Mouse (Mus musculus) kidney, adult 2 months (tissue): Measurements from ENCODE around the gene Gm1043. TPM values are rescaled to one million over a fixed set of nuclear protein-coding genes. Genes with fewer than 3 reads are reported as not detected.

Experiments used
- DNase-seq: peaks from one replicate; pipeline ENCODE4 v3.0.0; 2021
- H3K27ac ChIP-seq: fragments of 200-500 bp; 2 replicates; pipeline ENCODE4 v1.5.1; 2012; ENCODE audit warnings: low read depth, low read length, control low read depth, inconsistent platforms; ENCODE audit not compliant: insufficient read depth
- H3K27me3 ChIP-seq: fragments of 200-500 bp; replicated peaks from 2 replicates; pipeline ENCODE4 v1.6.1; 2012; ENCODE audit warnings: mild to moderate bottlenecking, moderate library complexity, low read length, inconsistent platforms; ENCODE audit not compliant: control insufficient read depth, insufficient read depth
- H3K36me3 ChIP-seq: fragments of 200-500 bp; 2 replicates; pipeline ENCODE4 v1.6.1; 2012; ENCODE audit warnings: mild to moderate bottlenecking, moderate library complexity, low read length, inconsistent platforms; ENCODE audit not compliant: control insufficient read depth, insufficient read depth
- H3K4me1 ChIP-seq: fragments of 200-500 bp; 2 replicates; pipeline ENCODE4 v1.6.1; 2011; ENCODE audit warnings: low read length; ENCODE audit not compliant: control insufficient read depth, insufficient read depth
- H3K4me3 ChIP-seq: fragments of 200-500 bp; 2 replicates; pipeline ENCODE4 v1.5.1; 2011; ENCODE audit warnings: mild to moderate bottlenecking, low read depth, low read length, control low read depth; ENCODE audit not compliant: insufficient read depth
- CTCF ChIP-seq: fragments of 200-500 bp; conservative IDR thresholded peaks from 2 replicates; pipeline ENCODE4 v1.5.1; 2011; ENCODE audit warnings: low read depth, mild to moderate bottlenecking, control low read depth, low read length, moderate library complexity, mixed read lengths; ENCODE audit not compliant: insufficient read depth, insufficient read length
- POLR2A ChIP-seq: fragments of 200-500 bp; IDR thresholded peaks from one replicate; pipeline ENCODE4 v1.6.1; 2011; ENCODE audit warnings: low read depth, low read length, control low read depth
- WGBS: fragments of 180-500 bp; shearing (Covaris S2); methylation state at CpG from one replicate; pipeline ENCODE4 v1.1.7; 2018; 5-methylcytosine and 5-hydroxymethylcytosine counted together
- polyA plus RNA-seq: library from polyadenylated mRNA; depleted of rRNA; stranded (reverse); fragments of >200 nt; gene quantifications from 2 replicates; pipeline ENCODE4 v1.2.3, GENCODE M21; 2012

Gm1043 gene
- polyA plus RNA-seq, 1 experiment: 0.08 TPM

- H3K4me3 ChIP-seq: no peak overlapping the region
- DNase-seq: no peak
- WGBS: 24% methylated on average over 6 of the region's 6 CpGs
- TF ChIP-seq CTCF (no peak), POLR2A (no peak)
- no peaks in the 10 kb centered on the region for H3K36me3 ChIP-seq
- no peak overlapping the region for H3K27ac ChIP-seq
- H3K27me3 ChIP-seq: no peaks in the 10 kb centered on the region
- H3K4me1 ChIP-seq: no peaks in the 10 kb centered on the region
Observed at GRCm38 (mm10) chr5:37227956-37228680, 142.9 kb downstream of the Gm1043 start.

- no peak overlapping the region for H3K4me3 ChIP-seq
- no peaks in the 10 kb centered on the region for H3K27me3 ChIP-seq
- no peak for DNase-seq
- TF ChIP-seq POLR2A (no peak), CTCF (no peak)
- H3K27ac ChIP-seq: no peak overlapping the region
- no peaks in the 10 kb centered on the region for H3K4me1 ChIP-seq
- no peaks in the 10 kb centered on the region for H3K36me3 ChIP-seq
- 45% methylated on average over 7 of the region's 7 CpGs for whole genome bisulfite sequencing
Observed at GRCm38 (mm10) chr5:37228894-37229293, 143.7 kb downstream of the Gm1043 start.

GRCm38 (mm10) chr5:37233010-37233557, 147.9 kb downstream of the Gm1043 start:
- WGBS: 34% methylated on average over 9 of the region's 9 CpGs
- Histone ChIP-seq H3K4me3 (no peak overlapping the region), H3K27me3 (no peaks in the 10 kb centered on the region), H3K4me1 (no peaks in the 10 kb centered on the region), H3K27ac (no peak overlapping the region), H3K36me3 (no peaks in the 10 kb centered on the region)
- no peak for TF ChIP-seq CTCF
- TF ChIP-seq POLR2A: no peak
- no peak for DNase-seq

- Histone ChIP-seq H3K27me3 (0 out of 2 replicates have a peak, but pooled peaks cover 3% of the 10 kb centered on the region), H3K4me1 (no peaks in the 10 kb centered on the region), H3K4me3 (no peak overlapping the region), H3K36me3 (no peaks in the 10 kb centered on the region), H3K27ac (no peak overlapping the region)
- DNase-seq: no peak
- TF ChIP-seq POLR2A (no peak), CTCF (no peak)
- 46% methylated on average over 2 of the region's 2 CpGs for WGBS
Observed at GRCm38 (mm10) chr5:37238654-37239053, 153.5 kb downstream of the Gm1043 start.

- no peak for DNase-seq
- TF ChIP-seq CTCF: no peak
- TF ChIP-seq POLR2A: no peak
- H3K4me3 ChIP-seq: no peak overlapping the region
- H3K27me3 ChIP-seq: 0 out of 2 replicates have a peak, but pooled peaks cover 3% of the 10 kb centered on the region
- H3K36me3 ChIP-seq: no peaks in the 10 kb centered on the region
- WGBS: 4% methylated on average over 5 of the region's 5 CpGs
- no peaks in the 10 kb centered on the region for H3K4me1 ChIP-seq
- no peak overlapping the region for H3K27ac ChIP-seq
Observed at GRCm38 (mm10) chr5:37240550-37240949, 155.4 kb downstream of the Gm1043 start.

- no peak overlapping the region for H3K27ac ChIP-seq
- 0 out of 2 replicates have a peak, but pooled peaks cover 3% of the 10 kb centered on the region for H3K27me3 ChIP-seq
- no peaks in the 10 kb centered on the region for H3K4me1 ChIP-seq
- no peak overlapping the region for H3K4me3 ChIP-seq
- H3K36me3 ChIP-seq: no peaks in the 10 kb centered on the region
- no peak for DNase-seq
- 14% methylated on average over 9 of the region's 9 CpGs for WGBS
- TF ChIP-seq POLR2A: no peak
- no peak for TF ChIP-seq CTCF
Observed at GRCm38 (mm10) chr5:37241224-37241623, 156.1 kb downstream of the Gm1043 start.

- Histone ChIP-seq H3K36me3 (no peaks in the 10 kb centered on the region), H3K4me3 (no peak within 1 kb of the TSS), H3K27me3 (0 out of 2 replicates have a peak, but pooled peaks cover 3% of the 10 kb centered on the region), H3K27ac (no peak within 1 kb of the TSS), H3K4me1 (no peaks in the 10 kb centered on the region)
- TF ChIP-seq POLR2A: no peak
- TF ChIP-seq CTCF: no peak
- peak; percentile 19 for DNase-seq
- WGBS: 1% methylated on average over 56 of the region's 56 CpGs
Observed at GRCm38 (mm10) chr5:37241651-37242151, 156.5 kb downstream of the Gm1043 start, which contains the start of gene Crmp1. Gene Crmp1 (plus strand): TSS chr5:37241940.
